Mouse (Mus musculus): Measurements from ENCODE around the gene Ldlr. TPM values are rescaled to one million over a fixed set of nuclear protein-coding genes. Genes with fewer than 3 reads are reported as not detected.

Ldlr gene
- total RNA-seq, 2 experiments from 2014 or later = 39.9 to 43.5 TPM

GRCm38 (mm10) chr9:21726218-21726975 is 3.1 kb downstream of the Ldlr start:
- no peak for DNase-seq

- DNase-seq = no peak
Observed at GRCm38 (mm10) chr9:21728261-21728832, 5.1 kb downstream of the Ldlr start.

GRCm38 (mm10) chr9:21729264-21729663 is 6.0 kb downstream of the Ldlr start:
- no peak for DNase-seq

- no peak for DNase-seq
Observed at GRCm38 (mm10) chr9:21732288-21732687, 9.0 kb downstream of the Ldlr start.

GRCm38 (mm10) chr9:21733446-21733845 is 10.2 kb downstream of the Ldlr start:
- no peak for DNase-seq

- no peak for DNase-seq
Observed at GRCm38 (mm10) chr9:21733989-21734388, 10.7 kb downstream of the Ldlr start.

- DNase-seq = no peak
Observed at GRCm38 (mm10) chr9:21735126-21735525, 11.8 kb downstream of the Ldlr start.

GRCm38 (mm10) chr9:21736580-21736979 is 13.3 kb downstream of the Ldlr start:
- DNase-seq = no peak

- no peak for DNase-seq
Observed at GRCm38 (mm10) chr9:21737188-21737587, 13.9 kb downstream of the Ldlr start.

GRCm38 (mm10) chr9:21738776-21739175 is 15.5 kb downstream of the Ldlr start:
- no peak for DNase-seq

- no peak for DNase-seq
Observed at GRCm38 (mm10) chr9:21740427-21740826, 17.1 kb downstream of the Ldlr start.

GRCm38 (mm10) chr9:21741514-21741913 is 18.2 kb downstream of the Ldlr start:
- DNase-seq = no peak

GRCm38 (mm10) chr9:21747238-21747774 is 24.0 kb downstream of the Ldlr start:
- no peak for DNase-seq

GRCm38 (mm10) chr9:21748033-21748432 is 24.8 kb downstream of the Ldlr start:
- peak; percentile 87 for DNase-seq

GRCm38 (mm10) chr9:21748491-21748890 is 25.2 kb downstream of the Ldlr start:
- no peak for DNase-seq

- no peak for DNase-seq
Observed at GRCm38 (mm10) chr9:21749382-21750118, 26.3 kb downstream of the Ldlr start.

- no peak for DNase-seq
Observed at GRCm38 (mm10) chr9:21750370-21750769, 27.1 kb downstream of the Ldlr start.

- DNase-seq = peak; percentile 73
Observed at GRCm38 (mm10) chr9:21751347-21751746, 28.1 kb downstream of the Ldlr start.

GRCm38 (mm10) chr9:21752252-21752792 is 29.0 kb downstream of the Ldlr start:
- peak; percentile 73 for DNase-seq

GRCm38 (mm10) chr9:21754003-21754402 is 30.7 kb downstream of the Ldlr start:
- peak; percentile 90 for DNase-seq

GRCm38 (mm10) chr9:21754516-21755321 is 31.4 kb downstream of the Ldlr start:
- peak; percentile 48 for DNase-seq
